9 mouse cellular contexts compared by ENCODE assay signal in the genomic region with DNA sequence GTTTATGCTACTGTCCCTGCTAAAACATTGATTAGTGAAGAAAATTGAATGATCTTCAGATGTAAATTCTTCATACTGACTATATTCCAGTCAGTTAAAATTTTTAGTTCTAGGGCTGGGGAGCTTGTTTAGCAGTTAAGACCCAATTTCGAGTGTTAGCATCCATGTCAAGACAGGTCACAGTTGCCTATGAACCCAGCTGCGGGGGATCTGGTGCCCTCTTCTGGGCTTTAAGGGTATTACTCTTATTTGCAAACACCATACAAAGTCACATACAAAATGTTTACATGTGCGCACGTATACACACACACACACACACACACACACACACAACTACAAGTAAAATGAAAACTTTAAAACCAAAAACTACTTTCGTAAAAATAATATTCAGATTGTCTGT. TPM values are rescaled to one million over a fixed set of nuclear protein-coding genes. Genes with fewer than 3 reads are reported as not detected.
DNase-seq lines count a peak whose midpoint lies in the region; ATAC-seq and TF ChIP-seq lines count a peak whose summit lies in the region.
"Had no signal": no experiment of that assay in that cellular context is flagged by ENCODE, and none has a peak within 500 bp of the region (broad histone marks: within the 10 kb centered on the region; RNA-seq: fewer than 3 reads in every experiment).

No protein-coding gene starts in this region.

- WGBS in intestine, embryonic 14.5 days = 55% methylated on average over 5 of the region's 5 CpGs
- 54% methylated on average over 5 of the region's 5 CpGs for WGBS in intestine, embryonic 15.5 days

- POLR2A ChIA-PET in Patski (lab: Charles Lee) = no interaction called here

- H3K27me3 ChIP-seq in intestine, embryonic 14.5 days (replicated peaks; ENCODE audit: control insufficient read depth, insufficient read depth, low read length) = no peaks in the 10 kb centered on the region
- H3K27me3 ChIP-seq in intestine, embryonic 15.5 days (replicated peaks) = no peaks in the 10 kb centered on the region
- H3K27me3 ChIP-seq in Patski = no peaks in the 10 kb centered on the region

- no peaks in the 10 kb centered on the region for H3K4me1 ChIP-seq in intestine, embryonic 14.5 days (replicated peaks; ENCODE audit: control insufficient read depth, insufficient read depth, low read length)
- no peaks in the 10 kb centered on the region for H3K4me1 ChIP-seq in intestine, embryonic 15.5 days (replicated peaks)

- H3K36me3 ChIP-seq in intestine, embryonic 14.5 days (ENCODE audit: control insufficient read depth, insufficient read depth, low read length) = peaks cover 67% of the 10 kb centered on the region
- peaks cover 6% of the 10 kb centered on the region; the same call in 1 of the 2 replicates for H3K36me3 ChIP-seq in intestine, embryonic 15.5 days

- in situ Hi-C loops in Patski (cut with MboI; ENCODE audit: low pct_unique_long_range_greater_than_20kb) = no loop called here

- peak; percentile 54 for DNase-seq in intestine, embryonic 14.5 days (ENCODE audit: low spot score)
- DNase-seq in CD4-positive, CD25-positive, alpha-beta regulatory T cell, adult 2 months (ENCODE audit: low read depth, low spot score) = peak; percentile 81
- no peak for DNase-seq in Patski (ENCODE audit: low read depth, low spot score)
- DNase-seq in fibroblast of lung, adult 2 months (ENCODE audit: low read depth) = peak; percentile 19
- peak; percentile 29 for DNase-seq in yolk sac, embryonic 10.5 days (ENCODE audit: low spot score)
- DNase-seq in testis, postnatal 10 days (ENCODE audit: low spot score) = no peak

- no peaks in the 10 kb centered on the region for H3K9me3 ChIP-seq in intestine, embryonic 14.5 days (ENCODE audit: control insufficient read depth, low read length)
- no peaks in the 10 kb centered on the region for H3K9me3 ChIP-seq in intestine, embryonic 15.5 days

- CTCF ChIA-PET in Patski (lab: Charles Lee) = interaction anchor here (0.7 to 2.7 kb wide), 13 partner anchors 8 to 206 kb away, joined by 3 to 8 read pairs (median 3); a partner anchor contains a TSS

- TF ChIP-seq CTCF in Patski (IDR thresholded peaks at IDR 0.05) = peak; percentile 72

- no peak overlapping the region for H3K27ac ChIP-seq in intestine, embryonic 14.5 days (ENCODE audit: low read depth)
- H3K27ac ChIP-seq in intestine, embryonic 15.5 days = no peak overlapping the region
- H3K27ac ChIP-seq: macrophage had no signal

- H3K9ac ChIP-seq in intestine, embryonic 14.5 days (ENCODE audit: low read length) = no peak overlapping the region
- no peak overlapping the region for H3K9ac ChIP-seq in intestine, embryonic 15.5 days

- ATAC-seq in intestine, embryonic 14.5 days (replicated peaks; ENCODE audit: low FRiP score, low TSS enrichment, low read depth) = no peak
- ATAC-seq in intestine, embryonic 15.5 days = no peak
- ATAC-seq in Patski = peak; percentile 51
- peak; percentile 82 for ATAC-seq in megakaryocyte, adult 5-6 weeks (ENCODE audit: poor library complexity, severe bottlenecking)

- no peak overlapping the region for H3K4me2 ChIP-seq in intestine, embryonic 14.5 days (ENCODE audit: low read length)
- H3K4me2 ChIP-seq in intestine, embryonic 15.5 days (replicated peaks) = no peak overlapping the region

- no peak overlapping the region for H3K4me3 ChIP-seq in intestine, embryonic 14.5 days (ENCODE audit: low read depth, low read length)
- no peak overlapping the region for H3K4me3 ChIP-seq in intestine, embryonic 15.5 days (replicated peaks)

RNA-seq across cellular contexts. Expression of a gene that starts 24.2 kb away (rescaled TPM):
- 23.7 and 24.2 TPM in 2 replicates for polyA plus RNA-seq in intestine, embryonic 14.5 days (2014; fragmentation: Nextera tagmentation; extraction: Ambion mirVana)
- 31.0 and 31.8 TPM in 2 replicates for polyA plus RNA-seq in intestine, embryonic 15.5 days (2015; fragmentation: Nextera tagmentation; extraction: Ambion mirVana)
- 51.7 TPM for polyA plus RNA-seq in Patski (2021)
- total RNA-seq in megakaryocyte, adult 5-6 weeks (2015) = 28.8 and 31.7 TPM in 2 replicates
- total RNA-seq in megakaryocyte, adult 5-6 weeks (2017) = 47.4 and 48.7 TPM in 2 replicates

RNA-seq across cellular contexts. Expression of a gene that starts 52.2 kb away (rescaled TPM):
- 42.8 and 49.3 TPM in 2 replicates for polyA plus RNA-seq in intestine, embryonic 14.5 days (2014; fragmentation: Nextera tagmentation; extraction: Ambion mirVana)
- polyA plus RNA-seq in intestine, embryonic 15.5 days (2015; fragmentation: Nextera tagmentation; extraction: Ambion mirVana) = 46.6 TPM in 2 replicates
- 62.8 TPM for polyA plus RNA-seq in Patski (2021)
- total RNA-seq in megakaryocyte, adult 5-6 weeks (2015) = 144 TPM in 2 replicates
- 185 and 235 TPM in 2 replicates for total RNA-seq in megakaryocyte, adult 5-6 weeks (2017)

Comparison
In these comparisons a context has a peak if more than half of its experiments do, and no peak if none do; other contexts are left out.
1. ATAC-seq: peak in Patski (single experiment) and megakaryocyte, adult 5-6 weeks (single experiment); none in intestine, embryonic 14.5 days (single experiment) and intestine, embryonic 15.5 days (single experiment).
2. DNase-seq: peak in intestine, embryonic 14.5 days (single experiment), CD4-positive, CD25-positive, alpha-beta regulatory T cell, adult 2 months (single experiment), fibroblast of lung, adult 2 months (single experiment) and yolk sac, embryonic 10.5 days (single experiment); none in Patski (single experiment) and testis, postnatal 10 days (single experiment).